Mouse (Mus musculus) A20 (cell line): ENCODE results near the gene Fam117a.

Experiments
- DNase-seq: peaks from one replicate; pipeline ENCODE4 v3.0.0-alpha.2; 2011; ENCODE audit warnings: low read depth, low spot score

Fam117a gene

DNA sequence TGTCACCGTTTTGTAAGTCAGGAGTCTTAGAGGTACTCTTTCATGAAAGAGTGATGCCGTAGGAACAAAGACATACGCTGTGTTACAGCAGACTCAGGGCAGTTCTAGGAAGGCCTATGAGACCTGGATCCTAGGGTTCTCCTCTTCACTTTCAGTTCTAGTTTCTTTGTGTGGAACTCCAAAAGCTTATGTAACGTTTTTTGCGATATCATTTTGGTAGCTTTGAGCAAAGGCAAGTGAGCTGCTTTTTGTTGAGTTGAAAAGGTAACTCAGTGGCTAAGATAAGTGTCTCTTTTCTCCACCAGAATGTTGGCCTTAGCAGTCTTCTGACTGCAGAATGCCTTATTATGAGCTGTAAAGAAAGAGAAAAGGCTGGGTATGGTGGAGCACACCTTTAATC lies 80.5 kb downstream of the Fam117a start:
- peak; percentile 57 for DNase-seq

DNA sequence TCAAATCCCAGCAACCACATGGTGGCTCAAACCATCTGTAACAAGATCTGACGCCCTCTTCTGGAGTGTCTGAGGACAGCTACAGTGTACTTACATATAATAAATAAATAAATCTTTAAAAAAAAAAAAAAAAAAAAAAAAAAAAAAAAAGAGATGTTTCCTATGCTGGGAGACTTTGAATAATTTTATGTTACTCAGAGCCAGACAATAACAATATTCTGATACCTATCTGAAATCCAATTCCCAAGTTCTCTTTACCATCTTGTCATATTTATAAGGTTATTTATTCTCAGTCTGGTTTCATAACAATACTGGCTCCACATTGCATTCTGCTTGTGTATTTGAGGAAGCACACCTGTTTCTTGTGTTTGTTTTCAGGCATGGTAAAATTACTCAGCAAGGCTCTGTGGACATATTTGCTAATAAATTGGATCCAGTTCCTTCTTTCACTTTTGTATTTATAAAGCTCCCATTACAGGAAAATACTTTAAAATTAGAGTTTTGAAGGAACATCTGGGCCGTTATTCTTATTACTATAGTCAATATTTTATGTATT lies 84.1 kb downstream of the Fam117a start:
- DNase-seq = peak; percentile 72

DNA sequence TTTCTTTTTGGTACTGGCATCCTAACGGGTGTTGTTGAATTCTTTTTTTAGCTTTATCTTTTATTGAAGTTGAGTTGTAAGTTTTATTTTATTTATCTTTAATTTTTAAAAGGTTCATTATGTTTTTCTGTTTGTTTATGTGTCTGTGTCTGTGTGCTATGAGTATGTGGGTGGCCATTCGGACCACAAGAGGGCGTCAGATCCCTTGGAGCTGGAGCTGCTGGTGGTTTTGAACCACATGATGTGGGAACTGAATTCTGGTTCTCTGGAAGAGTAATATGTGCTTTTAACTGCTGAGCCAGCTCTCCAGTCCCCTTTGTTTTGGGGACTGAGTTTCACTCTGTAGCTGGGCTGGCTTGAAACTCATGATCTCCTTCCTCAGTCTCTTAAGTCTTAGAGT lies 86.7 kb downstream of the Fam117a start:
- DNase-seq = peak; percentile 41

DNA sequence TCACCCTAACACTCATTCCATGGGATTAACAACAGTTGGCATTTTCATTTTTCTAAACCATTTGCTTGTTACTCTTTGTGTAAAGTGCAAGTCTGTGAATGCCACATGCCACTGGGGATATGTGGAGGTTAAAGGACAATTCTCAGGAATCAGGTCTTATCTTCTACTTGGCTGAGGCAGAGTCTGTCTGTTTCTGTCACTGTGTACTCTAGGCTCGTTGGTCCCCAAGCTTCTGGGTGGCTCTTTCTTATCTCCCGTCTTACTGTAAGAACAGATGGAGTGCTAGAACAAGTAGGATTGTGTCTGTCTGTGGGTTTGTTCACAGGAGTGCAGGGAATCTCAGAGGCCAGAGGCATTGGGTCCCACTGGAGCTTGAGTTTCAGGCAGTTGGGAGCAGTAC lies 94.5 kb downstream of the Fam117a start:
- no peak for DNase-seq
